Mouse (Mus musculus) embryonic facial prominence, embryonic 13.5 days (tissue): ENCODE measurements around the gene Xylb. TPM values are rescaled to one million over a fixed set of nuclear protein-coding genes. Genes with fewer than 3 reads are reported as not detected.

Experiments
- ATAC-seq: fragments of 200-750 bp; cut with Nextera tagmentation; 2 replicates; pipeline ENCODE4 v1.8.0; 2017; ENCODE audit warnings: low read depth; ENCODE audit not compliant: insufficient number of reproducible peaks, insufficient read depth, low FRiP score, low TSS enrichment
- H3K27ac ChIP-seq: fragments of 300-500 bp; sonication (generic); 2 replicates; pipeline ENCODE4 v1.5.1; 2015; ENCODE audit warnings: moderate library complexity, mild to moderate bottlenecking, inconsistent platforms
- H3K27me3 ChIP-seq: fragments of 300-500 bp; sonication (generic); 2 replicates; pipeline ENCODE4 v1.6.1; 2015; ENCODE audit warnings: mild to moderate bottlenecking, inconsistent platforms
- H3K36me3 ChIP-seq: fragments of 300-500 bp; sonication (generic); 2 replicates; pipeline ENCODE4 v1.6.1; 2015; ENCODE audit warnings: mild to moderate bottlenecking, inconsistent platforms
- H3K4me1 ChIP-seq: fragments of 300-500 bp; sonication (generic); 2 replicates; pipeline ENCODE4 v1.6.1; 2015; ENCODE audit warnings: inconsistent platforms
- H3K4me2 ChIP-seq: fragments of 300-500 bp; sonication (generic); 2 replicates; pipeline ENCODE4 v1.6.1; 2015; ENCODE audit warnings: moderate library complexity, mild to moderate bottlenecking, inconsistent platforms
- H3K4me3 ChIP-seq: fragments of 300-500 bp; sonication (generic); 2 replicates; pipeline ENCODE4 v1.5.1; 2015; ENCODE audit warnings: mild to moderate bottlenecking, inconsistent platforms
- H3K9ac ChIP-seq: fragments of 300-500 bp; sonication (generic); 2 replicates; pipeline ENCODE4 v1.6.1; 2015; ENCODE audit warnings: mild to moderate bottlenecking, inconsistent platforms
- H3K9me3 ChIP-seq: fragments of 300-500 bp; sonication (generic); 2 replicates; pipeline ENCODE4 v1.6.1; 2016; ENCODE audit warnings: inconsistent platforms
- WGBS: fragments of 180-500 bp; shearing (Covaris S2); methylation state at CpG from one replicate; pipeline ENCODE4 v1.1.7; 2015; ENCODE audit warnings: mixed read lengths; 5-methylcytosine and 5-hydroxymethylcytosine counted together
- polyA plus RNA-seq: library from polyadenylated mRNA; unstranded; fragments of >200 nt; fragmentation: Nextera tagmentation; extraction: Ambion mirVana; gene quantifications from 2 replicates; pipeline ENCODE4 v1.2.1, GENCODE M21; 2015

The Xylb gene
- polyA plus RNA-seq, 1 experiment from 2014 or later: 5.3 TPM

GRCm38 (mm10) chr9:119435855-119436254 is 78.7 kb downstream of the Xylb start:
- H3K36me3 ChIP-seq: peaks cover 84% of the 10 kb centered on the region
- WGBS: 80% methylated on average over 2 of the region's 2 CpGs

GRCm38 (mm10) chr9:119438065-119438464 is 80.9 kb downstream of the Xylb start:
- 93% methylated on average over 12 of the region's 12 CpGs for WGBS
- Histone ChIP-seq H3K36me3 (peaks cover 65% of the 10 kb centered on the region), H3K4me3 (no peak overlapping the region), H3K27me3 (no peaks in the 10 kb centered on the region), H3K4me2 (no peak overlapping the region), H3K27ac (no peak overlapping the region), H3K9ac (no peak overlapping the region), H3K9me3 (no peaks in the 10 kb centered on the region), H3K4me1 (no peaks in the 10 kb centered on the region)
- ATAC-seq: no peak

More at GRCm38 (mm10) chr9:119435855-119436254, 78.7 kb downstream of the Xylb start:
- no peak overlapping the region for H3K4me2 ChIP-seq
- ATAC-seq: no peak
- H3K4me1 ChIP-seq: no peaks in the 10 kb centered on the region
- H3K9me3 ChIP-seq: no peaks in the 10 kb centered on the region
- no peak overlapping the region for H3K4me3 ChIP-seq
- H3K27ac ChIP-seq: no peak overlapping the region
- H3K27me3 ChIP-seq: no peaks in the 10 kb centered on the region
- no peak overlapping the region for H3K9ac ChIP-seq

DNA sequence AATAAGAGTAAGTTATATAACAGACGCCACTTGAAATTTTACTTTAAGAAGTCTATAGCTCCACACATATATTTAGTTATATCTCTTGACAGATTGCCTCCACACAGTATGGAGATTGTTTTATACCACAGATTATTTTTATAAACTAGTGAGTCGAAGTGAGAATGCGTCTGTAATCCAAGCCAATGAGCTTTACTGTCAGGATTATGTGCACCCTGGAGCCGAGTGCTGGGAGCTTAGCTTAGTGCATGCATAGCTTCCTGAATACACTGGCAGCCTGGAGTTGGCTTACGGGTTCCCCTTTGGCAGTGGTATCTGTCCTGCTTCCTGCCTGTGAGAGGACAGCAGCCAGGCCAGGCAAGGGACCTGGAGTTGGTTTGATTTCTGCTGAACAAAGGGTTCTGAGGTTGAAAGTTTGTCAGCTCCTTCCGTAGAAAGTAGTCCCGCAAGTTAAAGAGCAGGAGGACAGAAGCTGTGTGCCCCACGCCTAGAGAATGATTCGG is 81.4 kb downstream of the Xylb start:
- Histone ChIP-seq H3K9me3 (no peaks in the 10 kb centered on the region), H3K4me3 (no peak overlapping the region), H3K4me1 (no peaks in the 10 kb centered on the region), H3K9ac (no peak overlapping the region), H3K36me3 (peaks cover 62% of the 10 kb centered on the region), H3K27me3 (no peaks in the 10 kb centered on the region), H3K27ac (no peak overlapping the region), H3K4me2 (no peak overlapping the region)
- 87% methylated on average over 9 of the region's 9 CpGs for WGBS
- ATAC-seq: no peak

Other genes with a start within 250 kb of the Xylb start
- gene Acaa1b, start 200.3 kb upstream of the Xylb start, polyA plus RNA-seq: 3.1 and 3.8 TPM in 2 replicates
- not detected in 2 replicates for gene Gm47289, start 198.2 kb upstream of the Xylb start, polyA plus RNA-seq
- gene Slc22a13, start 148.3 kb upstream of the Xylb start, polyA plus RNA-seq: not detected in 2 replicates
- gene Oxsr1, start 35.0 kb upstream of the Xylb start, polyA plus RNA-seq: 11.2 and 11.7 TPM in 2 replicates
- gene Acaa1a, start 17.7 kb upstream of the Xylb start, polyA plus RNA-seq: 94.4 and 96.7 TPM in 2 replicates
- gene Myd88, start 16.0 kb upstream of the Xylb start, polyA plus RNA-seq: 17.7 and 18.2 TPM in 2 replicates
- not detected in 2 replicates for gene Slc22a14, start 8.2 kb downstream of the Xylb start, polyA plus RNA-seq
- gene Acvr2b, start 44.7 kb downstream of the Xylb start, polyA plus RNA-seq: 18.0 and 18.7 TPM in 2 replicates
- gene Exog, start 87.6 kb downstream of the Xylb start, polyA plus RNA-seq: 41.4 and 43.8 TPM in 2 replicates
- 0.42 and 0.87 TPM in 2 replicates for gene Scn5a, start 221.6 kb downstream of the Xylb start, polyA plus RNA-seq